Mouse (Mus musculus): ENCODE measurements around the gene Mybphl. TPM values are rescaled to one million over a fixed set of nuclear protein-coding genes. Genes with fewer than 3 reads are reported as not detected.

The Mybphl gene
- polyA plus RNA-seq, 1 experiment, result not detected

- Histone ChIP-seq H3K9me3 (replicated peaks; ENCODE audit: control insufficient read depth, insufficient read depth, low read length, poor library complexity, severe bottlenecking) (no peaks in the 10 kb centered on the region), H3K27me3 (ENCODE audit: control insufficient read depth, insufficient read depth, low read length, poor library complexity, severe bottlenecking) (no peaks in the 10 kb centered on the region), H3K4me3 (ENCODE audit: low read depth, low read length) (no peak overlapping the region), H3K27ac (ENCODE audit: insufficient read depth, low read length) (no peak overlapping the region), H3K4me1 (ENCODE audit: control insufficient read depth, insufficient read depth, low read length) (no peaks in the 10 kb centered on the region), H3K9ac (ENCODE audit: low read depth, poor library complexity, severe bottlenecking) (no peak overlapping the region), H3K36me3 (ENCODE audit: control insufficient read depth, insufficient read depth, low read length, poor library complexity, severe bottlenecking) (no peaks in the 10 kb centered on the region)
- TF ChIP-seq CTCF (IDR thresholded peaks at IDR 0.05; ENCODE audit: low read depth, low read length) (no peak), EP300 (IDR thresholded peaks at IDR 0.05; ENCODE audit: insufficient read depth, low read depth, low read length) (no peak)
Measured at GRCm38 (mm10) chr3:108358445-108358844, 6.3 kb upstream of the Mybphl start.

DNA sequence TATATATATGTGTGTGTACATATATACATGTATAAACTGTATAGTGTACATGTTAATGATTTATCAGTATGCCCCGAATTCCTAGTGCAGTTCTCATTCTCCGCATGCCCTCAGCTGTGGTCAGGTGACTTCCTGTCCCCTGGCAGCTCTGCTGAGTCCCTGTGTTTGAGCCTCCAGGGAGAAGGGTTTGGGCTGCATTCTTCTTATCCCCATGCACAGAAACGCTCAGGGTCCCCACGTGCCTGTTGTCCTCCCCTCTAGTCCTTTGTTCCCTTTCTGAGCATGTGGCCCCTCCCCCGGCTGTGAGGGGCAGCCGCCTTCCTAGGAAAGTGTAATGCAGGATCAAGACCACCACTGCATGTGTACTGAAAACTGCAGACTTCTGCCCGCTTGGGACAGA lies 3.8 kb upstream of the Mybphl start:
- no peak overlapping the region for H3K9ac ChIP-seq (ENCODE audit: low read depth, poor library complexity, severe bottlenecking)
- no peak overlapping the region for H3K4me3 ChIP-seq (ENCODE audit: low read depth, low read length)
- H3K36me3 ChIP-seq (ENCODE audit: control insufficient read depth, insufficient read depth, low read length, poor library complexity, severe bottlenecking), result no peaks in the 10 kb centered on the region
- TF ChIP-seq EP300 (IDR thresholded peaks at IDR 0.05; ENCODE audit: insufficient read depth, low read depth, low read length) (0 out of 2 replicates have a peak, but pooled peaks have one; percentile 42), POLR2A (IDR thresholded peaks at IDR 0.05; ENCODE audit: insufficient read depth, low read length) (no peak)
- H3K27ac ChIP-seq (ENCODE audit: insufficient read depth, low read length), result no peak overlapping the region
- H3K4me1 ChIP-seq (ENCODE audit: control insufficient read depth, insufficient read depth, low read length), result no peaks in the 10 kb centered on the region
- no peaks in the 10 kb centered on the region for H3K9me3 ChIP-seq (replicated peaks; ENCODE audit: control insufficient read depth, insufficient read depth, low read length, poor library complexity, severe bottlenecking)
- no peaks in the 10 kb centered on the region for H3K27me3 ChIP-seq (ENCODE audit: control insufficient read depth, insufficient read depth, low read length, poor library complexity, severe bottlenecking)

- no peak overlapping the region for H3K27ac ChIP-seq (ENCODE audit: insufficient read depth, low read length)
- no peak for TF ChIP-seq CTCF (IDR thresholded peaks at IDR 0.05; ENCODE audit: low read depth, low read length)
- H3K9me3 ChIP-seq (replicated peaks; ENCODE audit: control insufficient read depth, insufficient read depth, low read length, poor library complexity, severe bottlenecking), result no peaks in the 10 kb centered on the region
- no peaks in the 10 kb centered on the region for H3K4me1 ChIP-seq (ENCODE audit: control insufficient read depth, insufficient read depth, low read length)
- H3K36me3 ChIP-seq (ENCODE audit: control insufficient read depth, insufficient read depth, low read length, poor library complexity, severe bottlenecking), result no peaks in the 10 kb centered on the region
- H3K9ac ChIP-seq (ENCODE audit: low read depth, poor library complexity, severe bottlenecking), result no peak overlapping the region
- no peaks in the 10 kb centered on the region for H3K27me3 ChIP-seq (ENCODE audit: control insufficient read depth, insufficient read depth, low read length, poor library complexity, severe bottlenecking)
- no peak overlapping the region for H3K4me3 ChIP-seq (ENCODE audit: low read depth, low read length)
Measured at GRCm38 (mm10) chr3:108363626-108364025, 1.1 kb upstream of the Mybphl start.

GRCm38 (mm10) chr3:108367173-108367572 lies 2.5 kb downstream of the Mybphl start:
- TF ChIP-seq POLR2A (IDR thresholded peaks at IDR 0.05; ENCODE audit: insufficient read depth, low read length), result no peak
- no peak for TF ChIP-seq CTCF (IDR thresholded peaks at IDR 0.05; ENCODE audit: low read depth, low read length)
- no peak for TF ChIP-seq EP300 (IDR thresholded peaks at IDR 0.05; ENCODE audit: insufficient read depth, low read depth, low read length)
- no peaks in the 10 kb centered on the region for H3K36me3 ChIP-seq (ENCODE audit: control insufficient read depth, insufficient read depth, low read length, poor library complexity, severe bottlenecking)
- no peaks in the 10 kb centered on the region for H3K27me3 ChIP-seq (ENCODE audit: control insufficient read depth, insufficient read depth, low read length, poor library complexity, severe bottlenecking)
- H3K4me1 ChIP-seq (ENCODE audit: control insufficient read depth, insufficient read depth, low read length), result no peaks in the 10 kb centered on the region
- no peak overlapping the region for H3K27ac ChIP-seq (ENCODE audit: insufficient read depth, low read length)
- no peaks in the 10 kb centered on the region for H3K9me3 ChIP-seq (replicated peaks; ENCODE audit: control insufficient read depth, insufficient read depth, low read length, poor library complexity, severe bottlenecking)
- H3K9ac ChIP-seq (ENCODE audit: low read depth, poor library complexity, severe bottlenecking), result no peak overlapping the region
- no peak overlapping the region for H3K4me3 ChIP-seq (ENCODE audit: low read depth, low read length)

GRCm38 (mm10) chr3:108367828-108368227 lies 3.1 kb downstream of the Mybphl start:
- Histone ChIP-seq H3K4me3 (ENCODE audit: low read depth, low read length) (no peak overlapping the region), H3K4me1 (ENCODE audit: control insufficient read depth, insufficient read depth, low read length) (no peaks in the 10 kb centered on the region), H3K9me3 (replicated peaks; ENCODE audit: control insufficient read depth, insufficient read depth, low read length, poor library complexity, severe bottlenecking) (no peaks in the 10 kb centered on the region), H3K27me3 (ENCODE audit: control insufficient read depth, insufficient read depth, low read length, poor library complexity, severe bottlenecking) (no peaks in the 10 kb centered on the region), H3K9ac (ENCODE audit: low read depth, poor library complexity, severe bottlenecking) (no peak overlapping the region), H3K36me3 (ENCODE audit: control insufficient read depth, insufficient read depth, low read length, poor library complexity, severe bottlenecking) (no peaks in the 10 kb centered on the region), H3K27ac (ENCODE audit: insufficient read depth, low read length) (no peak overlapping the region)
- no peak for TF ChIP-seq EP300 (IDR thresholded peaks at IDR 0.05; ENCODE audit: insufficient read depth, low read depth, low read length)

DNA sequence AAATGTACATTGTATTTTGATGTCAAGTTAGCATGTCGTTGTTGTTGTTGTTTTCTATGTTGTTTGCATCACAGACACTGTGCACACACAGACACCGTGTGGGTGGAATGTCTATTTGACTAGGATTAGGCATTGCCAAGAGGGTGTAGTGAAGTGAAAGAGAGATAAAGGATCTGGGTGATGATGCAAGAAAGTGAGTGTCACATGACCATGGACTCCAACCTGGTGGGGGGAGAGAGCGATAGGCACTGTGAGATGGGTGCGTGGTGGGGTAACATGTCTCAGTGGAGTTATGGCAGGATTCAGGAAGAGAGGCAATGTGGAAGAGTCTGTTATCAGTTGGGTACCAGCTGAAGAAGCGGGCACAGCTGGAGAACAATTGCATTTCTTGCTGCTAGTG lies 4.0 kb downstream of the Mybphl start:
- H3K27me3 ChIP-seq (ENCODE audit: control insufficient read depth, insufficient read depth, low read length, poor library complexity, severe bottlenecking), result no peaks in the 10 kb centered on the region
- H3K9me3 ChIP-seq (replicated peaks; ENCODE audit: control insufficient read depth, insufficient read depth, low read length, poor library complexity, severe bottlenecking), result no peaks in the 10 kb centered on the region
- no peak overlapping the region for H3K9ac ChIP-seq (ENCODE audit: low read depth, poor library complexity, severe bottlenecking)
- no peak overlapping the region for H3K27ac ChIP-seq (ENCODE audit: insufficient read depth, low read length)
- H3K4me1 ChIP-seq (ENCODE audit: control insufficient read depth, insufficient read depth, low read length), result no peaks in the 10 kb centered on the region
- TF ChIP-seq POLR2A (IDR thresholded peaks at IDR 0.05; ENCODE audit: insufficient read depth, low read length) (no peak), EP300 (IDR thresholded peaks at IDR 0.05; ENCODE audit: insufficient read depth, low read depth, low read length) (no peak), CTCF (IDR thresholded peaks at IDR 0.05; ENCODE audit: low read depth, low read length) (no peak)
- no peaks in the 10 kb centered on the region for H3K36me3 ChIP-seq (ENCODE audit: control insufficient read depth, insufficient read depth, low read length, poor library complexity, severe bottlenecking)
- no peak overlapping the region for H3K4me3 ChIP-seq (ENCODE audit: low read depth, low read length)
